Mouse (Mus musculus) testis, adult 2 months (tissue): Measurements from ENCODE around the gene Zmynd12.

Experiments
- CTCF ChIP-seq: fragments of 200-500 bp; IDR thresholded peaks from 2 replicates; pipeline ENCODE4 v1.5.1; 2012; ENCODE audit warnings: low read depth, mild to moderate bottlenecking, inconsistent platforms, low read length, moderate library complexity; ENCODE audit not compliant: control insufficient read depth, insufficient read depth, insufficient replicate concordance
- POLR2A ChIP-seq: fragments of 200-500 bp; IDR thresholded peaks from 2 replicates; pipeline ENCODE4 v1.6.1; 2012; ENCODE audit warnings: low read depth, mild to moderate bottlenecking, inconsistent platforms, low read length, moderate library complexity; ENCODE audit not compliant: control insufficient read depth

- TF ChIP-seq POLR2A = no peak
- TF ChIP-seq CTCF = peak; percentile 40; the same call in 1 of the 2 replicates
Measured at GRCm38 (mm10) chr4:119490806-119491205, 68.2 kb downstream of the Zmynd12 start.
